Mouse (Mus musculus) myocyte (in vitro differentiated cells): ENCODE measurements around the gene Fam163b. TPM values are rescaled to one million over a fixed set of nuclear protein-coding genes. Genes with fewer than 3 reads are reported as not detected.

ENCODE experiments used
- H3K27me3 ChIP-seq: one replicate; pipeline ENCODE4 v1.6.1; 2011; ENCODE audit not compliant: control insufficient read depth, insufficient read depth, insufficient read length
- H3K36me3 ChIP-seq: one replicate; pipeline ENCODE4 v1.6.1; 2011; ENCODE audit not compliant: control insufficient read depth, insufficient read depth
- H3K4me2 ChIP-seq: one replicate; pipeline ENCODE4 v1.6.1; 2011; ENCODE audit warnings: low read depth, control low read depth
- H3K4me3 ChIP-seq: one replicate; pipeline ENCODE4 v1.5.1; 2011; ENCODE audit warnings: mild to moderate bottlenecking, control low read depth, moderate library complexity
- H3K79me2 ChIP-seq: one replicate; pipeline ENCODE4 v1.6.1; 2011; ENCODE audit not compliant: control insufficient read depth, insufficient read depth
- H3ac ChIP-seq: one replicate; pipeline ENCODE4 v1.6.1; 2011; ENCODE audit not compliant: control insufficient read depth, insufficient read length
- CEBPB ChIP-seq: IDR thresholded peaks from 2 replicates; pipeline ENCODE4 v1.6.1; 2011; ENCODE audit warnings: mild to moderate bottlenecking, moderate library complexity; ENCODE audit not compliant: poor library complexity, insufficient read depth, severe bottlenecking
- E2F4 ChIP-seq: IDR thresholded peaks from one replicate; pipeline ENCODE4 v1.6.1; 2011; ENCODE audit warnings: mild to moderate bottlenecking, control low read depth, moderate library complexity; ENCODE audit not compliant: insufficient read depth
- MAX ChIP-seq: IDR thresholded peaks from one replicate; pipeline ENCODE4 v1.6.1; 2011; ENCODE audit warnings: low read depth, mild to moderate bottlenecking, control low read depth
- MYOD1 ChIP-seq, 3 experiments: IDR thresholded peaks; one replicate each; pipeline ENCODE4 v1.6.1; 2011; ENCODE audit warnings: control low read depth in 2 of 3, low read depth in 2 of 3, mild to moderate bottlenecking in 2 of 3, moderate library complexity in 1 of 3; ENCODE audit not compliant: insufficient read length in 2 of 3, control insufficient read depth in 1 of 3
- MYOG ChIP-seq, 3 experiments: IDR thresholded peaks; one replicate each; pipeline ENCODE4 v1.6.1; 2011; ENCODE audit warnings: control low read depth in 2 of 3, low read depth in 2 of 3, mild to moderate bottlenecking in 2 of 3; ENCODE audit not compliant: insufficient read length in 2 of 3, control insufficient read depth in 1 of 3, insufficient read depth in 1 of 3
- POLR2A ChIP-seq: IDR thresholded peaks from one replicate; pipeline ENCODE4 v1.6.1; 2011; ENCODE audit warnings: low read depth, mild to moderate bottlenecking, control low read depth, moderate library complexity; ENCODE audit not compliant: insufficient read length
- POLR2AphosphoS2 ChIP-seq: IDR thresholded peaks from one replicate; pipeline ENCODE4 v1.6.1; 2011; ENCODE audit warnings: low read depth, control low read depth; ENCODE audit not compliant: insufficient read length
- REST ChIP-seq: IDR thresholded peaks from one replicate; pipeline ENCODE4 v1.6.1; 2011; ENCODE audit warnings: mild to moderate bottlenecking, control low read depth, moderate library complexity; ENCODE audit not compliant: insufficient read depth, insufficient read length
- SRF ChIP-seq: IDR thresholded peaks from one replicate; pipeline ENCODE4 v1.6.1; 2011; ENCODE audit warnings: low read depth; ENCODE audit not compliant: control insufficient read depth, insufficient read length
- TCF12 ChIP-seq: IDR thresholded peaks from one replicate; pipeline ENCODE4 v1.6.1; 2011; ENCODE audit warnings: mild to moderate bottlenecking, control low read depth; ENCODE audit not compliant: poor library complexity, insufficient read depth, severe bottlenecking
- TCF3 ChIP-seq: IDR thresholded peaks from one replicate; pipeline ENCODE4 v1.6.1; 2011; ENCODE audit warnings: low read depth, control low read depth; ENCODE audit not compliant: insufficient read length
- USF1 ChIP-seq: IDR thresholded peaks from one replicate; pipeline ENCODE4 v1.6.1; 2011; ENCODE audit warnings: low read depth, mild to moderate bottlenecking, control low read depth, moderate library complexity
- polyA plus RNA-seq: library from polyadenylated mRNA; unstranded; fragments of >200 nt; fragmentation: generic; extraction: Trizol; gene quantifications from one replicate; pipeline ENCODE4 v1.2.1, GENCODE M21; 2012; ENCODE audit warnings: missing spikeins

The Fam163b gene
- polyA plus RNA-seq, 1 experiment: 0.04 TPM

- no peaks in the 10 kb centered on the region for H3K79me2 ChIP-seq
Measured at GRCm38 (mm10) chr2:27154466-27155185, 12.3 kb upstream of the Fam163b start.

GRCm38 (mm10) chr2:27149457-27149856 lies 7.2 kb upstream of the Fam163b start:
- H3K27me3 ChIP-seq: peaks cover 61% of the 10 kb centered on the region
- H3ac ChIP-seq: no peak overlapping the region
- H3K36me3 ChIP-seq: no peaks in the 10 kb centered on the region
- TF ChIP-seq MYOG (IDR thresholded peaks at IDR 0.05; ENCODE audit: control insufficient read depth in 1 of 3, insufficient read depth in 1 of 3, insufficient read length in 2 of 3, low read depth in 2 of 3) (no peak), MYOD1 (IDR thresholded peaks at IDR 0.05; ENCODE audit: control insufficient read depth in 1 of 3, insufficient read length in 2 of 3, low read depth in 2 of 3) (no peak), TCF3 (no peak), POLR2AphosphoS2 (no peak), CEBPB (no peak), MAX (no peak), POLR2A (no peak), REST (no peak)
- H3K4me3 ChIP-seq: no peak overlapping the region
- H3K79me2 ChIP-seq: no peaks in the 10 kb centered on the region
- H3K4me2 ChIP-seq: no peak overlapping the region

More at GRCm38 (mm10) chr2:27154466-27155185, 12.3 kb upstream of the Fam163b start:
- H3K4me3 ChIP-seq: no peak overlapping the region
- no peak for TF ChIP-seq POLR2A
- TF ChIP-seq E2F4: no peak
- no peak for TF ChIP-seq MYOG (IDR thresholded peaks at IDR 0.05; ENCODE audit: control insufficient read depth in 1 of 3, insufficient read depth in 1 of 3, insufficient read length in 2 of 3, low read depth in 2 of 3)
- TF ChIP-seq MYOD1 (IDR thresholded peaks at IDR 0.05; ENCODE audit: control insufficient read depth in 1 of 3, insufficient read length in 2 of 3, low read depth in 2 of 3): no peak
- TF ChIP-seq USF1: no peak
- no peak for TF ChIP-seq POLR2AphosphoS2
- no peak for TF ChIP-seq TCF3
- no peak for TF ChIP-seq MAX
- no peak for TF ChIP-seq CEBPB
- TF ChIP-seq REST: no peak
- no peak for TF ChIP-seq SRF
- no peak for TF ChIP-seq TCF12
- no peak overlapping the region for H3ac ChIP-seq
- H3K4me2 ChIP-seq: no peak overlapping the region
- no peaks in the 10 kb centered on the region for H3K36me3 ChIP-seq
- H3K27me3 ChIP-seq: peaks cover 44% of the 10 kb centered on the region

- Histone ChIP-seq H3ac (no peak overlapping the region), H3K4me2 (no peak overlapping the region), H3K27me3 (peaks cover 61% of the 10 kb centered on the region), H3K4me3 (no peak overlapping the region), H3K79me2 (no peaks in the 10 kb centered on the region), H3K36me3 (no peaks in the 10 kb centered on the region)
- TF ChIP-seq POLR2A (no peak), POLR2AphosphoS2 (no peak), MYOG (IDR thresholded peaks at IDR 0.05; ENCODE audit: control insufficient read depth in 1 of 3, insufficient read depth in 1 of 3, insufficient read length in 2 of 3, low read depth in 2 of 3) (no peak), SRF (no peak), REST (no peak), E2F4 (no peak), MAX (no peak), TCF12 (no peak)
Measured at GRCm38 (mm10) chr2:27146840-27147239, 4.5 kb upstream of the Fam163b start.

GRCm38 (mm10) chr2:27144957-27145356 lies 2.7 kb upstream of the Fam163b start:
- TF ChIP-seq MAX (no peak), USF1 (no peak)
- no peak overlapping the region for H3ac ChIP-seq
- H3K4me2 ChIP-seq: no peak overlapping the region
- H3K4me3 ChIP-seq: no peak overlapping the region
- H3K79me2 ChIP-seq: no peaks in the 10 kb centered on the region
- no peaks in the 10 kb centered on the region for H3K36me3 ChIP-seq
- peaks cover 62% of the 10 kb centered on the region for H3K27me3 ChIP-seq

- H3K79me2 ChIP-seq: no peaks in the 10 kb centered on the region
- TF ChIP-seq USF1 (no peak), POLR2A (no peak), MYOG (IDR thresholded peaks at IDR 0.05; ENCODE audit: control insufficient read depth in 1 of 3, insufficient read depth in 1 of 3, insufficient read length in 2 of 3, low read depth in 2 of 3) (no peak), TCF3 (no peak), REST (no peak), MYOD1 (IDR thresholded peaks at IDR 0.05; ENCODE audit: control insufficient read depth in 1 of 3, insufficient read length in 2 of 3, low read depth in 2 of 3) (no peak), POLR2AphosphoS2 (no peak), SRF (no peak), TCF12 (no peak), E2F4 (no peak)
- H3K4me2 ChIP-seq: no peak overlapping the region
- no peaks in the 10 kb centered on the region for H3K36me3 ChIP-seq
- no peak overlapping the region for H3ac ChIP-seq
- H3K27me3 ChIP-seq: peaks cover 79% of the 10 kb centered on the region
- no peak overlapping the region for H3K4me3 ChIP-seq
Measured at GRCm38 (mm10) chr2:27138356-27138755, 3.9 kb downstream of the Fam163b start.

- Histone ChIP-seq H3ac (no peak overlapping the region), H3K27me3 (peaks cover 80% of the 10 kb centered on the region), H3K4me3 (no peak overlapping the region), H3K36me3 (no peaks in the 10 kb centered on the region), H3K4me2 (no peak overlapping the region), H3K79me2 (no peaks in the 10 kb centered on the region)
- no peak for TF ChIP-seq POLR2A
Measured at GRCm38 (mm10) chr2:27136789-27137188, 5.5 kb downstream of the Fam163b start.
